Mouse (Mus musculus) WW6 (cell line): ENCODE data around the gene Sapcd2.

ENCODE experiments used
- DNase-seq: peaks from one replicate; pipeline ENCODE4 v3.0.0-alpha.2; 2013; ENCODE audit warnings: low read depth, low spot score

Gene Sapcd2

DNA sequence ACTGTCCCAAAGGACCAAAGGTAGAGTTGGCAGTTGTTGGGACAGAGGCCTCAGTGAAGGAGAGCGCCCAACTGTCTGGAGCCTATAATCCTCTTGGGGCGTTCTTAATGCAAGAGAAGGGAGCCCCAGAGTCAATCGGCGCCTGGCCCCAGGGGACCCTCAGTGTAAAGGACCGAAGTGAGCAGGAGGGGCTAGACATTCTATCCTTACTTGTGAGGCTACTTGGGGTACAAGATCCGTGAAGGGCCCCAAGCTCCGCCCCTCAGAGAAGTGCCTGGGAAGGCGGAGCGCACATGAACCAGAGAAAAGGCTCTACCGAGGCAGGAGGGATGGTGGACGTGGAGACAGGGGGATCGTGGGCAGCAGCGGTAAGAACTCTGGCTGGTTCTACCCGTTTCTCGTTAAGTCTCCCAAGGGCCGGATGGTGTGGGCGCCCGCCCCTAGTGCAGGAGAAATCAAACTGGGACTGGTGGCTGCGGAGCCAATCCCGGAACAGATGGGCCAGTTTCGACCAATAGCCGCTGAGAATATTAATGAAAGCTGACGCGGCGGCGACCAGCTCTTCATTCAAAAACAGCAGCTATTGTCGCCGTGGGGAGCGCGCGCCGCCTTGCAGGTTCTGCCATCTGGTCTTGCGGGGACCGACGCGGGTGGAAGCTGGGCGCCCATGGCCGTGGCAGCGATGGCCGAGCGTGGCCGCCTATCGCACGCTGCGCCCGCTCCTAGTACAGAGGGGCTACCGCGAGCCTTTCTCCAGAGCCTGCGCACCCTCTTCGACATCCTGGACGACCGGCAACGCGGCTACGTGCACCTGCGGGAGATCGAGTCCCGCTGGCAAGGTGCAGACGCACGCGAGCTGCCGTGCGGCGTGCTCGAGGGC, at the start of gene Sapcd2:
Sapcd2 (plus strand) TSS at position 558 of the 880 bp plus-strand sequence.
- DNase-seq: peak; percentile 76

DNA sequence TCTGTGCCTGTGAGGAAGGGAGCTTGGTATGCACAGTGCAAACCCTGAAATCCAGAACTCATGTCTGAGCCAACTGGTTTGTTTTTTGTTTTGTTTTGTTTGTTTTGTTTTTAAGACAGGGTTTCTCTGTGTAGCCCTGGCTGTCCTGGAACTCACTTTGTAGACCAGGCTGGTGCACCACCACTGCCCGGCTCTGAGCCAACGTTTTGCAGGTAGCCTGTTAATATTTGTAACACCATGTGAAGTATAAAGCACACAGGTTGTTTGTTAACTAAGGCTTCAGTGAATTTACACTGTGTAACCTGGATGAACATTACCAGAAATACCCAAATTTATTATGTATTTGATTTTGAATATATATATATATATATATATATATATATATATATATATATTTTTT, 46.1 kb upstream of the Sapcd2 start:
- DNase-seq: no peak

DNA sequence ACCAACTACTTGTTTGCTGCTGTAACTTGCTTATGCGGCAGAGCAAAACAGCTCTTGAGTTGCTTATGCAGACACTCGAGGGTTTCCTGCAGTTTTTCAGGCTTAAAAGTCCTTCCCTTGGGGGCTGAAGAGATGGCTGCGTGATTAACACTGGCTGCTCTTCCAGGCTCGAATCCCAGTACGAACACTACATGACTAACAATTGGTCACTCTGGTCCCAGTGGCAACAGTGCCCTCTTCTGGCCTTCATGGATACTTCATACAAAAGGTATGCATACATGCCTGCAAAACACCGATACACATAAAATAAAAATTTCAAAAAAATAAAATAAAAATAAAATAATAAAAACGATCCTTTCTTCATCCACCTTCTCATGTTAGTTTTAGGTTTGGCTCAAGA, 43.7 kb upstream of the Sapcd2 start:
- no peak for DNase-seq

GRCm38 (mm10) chr2:25331470-25331869, 40.7 kb upstream of the Sapcd2 start:
- DNase-seq: no peak

DNA sequence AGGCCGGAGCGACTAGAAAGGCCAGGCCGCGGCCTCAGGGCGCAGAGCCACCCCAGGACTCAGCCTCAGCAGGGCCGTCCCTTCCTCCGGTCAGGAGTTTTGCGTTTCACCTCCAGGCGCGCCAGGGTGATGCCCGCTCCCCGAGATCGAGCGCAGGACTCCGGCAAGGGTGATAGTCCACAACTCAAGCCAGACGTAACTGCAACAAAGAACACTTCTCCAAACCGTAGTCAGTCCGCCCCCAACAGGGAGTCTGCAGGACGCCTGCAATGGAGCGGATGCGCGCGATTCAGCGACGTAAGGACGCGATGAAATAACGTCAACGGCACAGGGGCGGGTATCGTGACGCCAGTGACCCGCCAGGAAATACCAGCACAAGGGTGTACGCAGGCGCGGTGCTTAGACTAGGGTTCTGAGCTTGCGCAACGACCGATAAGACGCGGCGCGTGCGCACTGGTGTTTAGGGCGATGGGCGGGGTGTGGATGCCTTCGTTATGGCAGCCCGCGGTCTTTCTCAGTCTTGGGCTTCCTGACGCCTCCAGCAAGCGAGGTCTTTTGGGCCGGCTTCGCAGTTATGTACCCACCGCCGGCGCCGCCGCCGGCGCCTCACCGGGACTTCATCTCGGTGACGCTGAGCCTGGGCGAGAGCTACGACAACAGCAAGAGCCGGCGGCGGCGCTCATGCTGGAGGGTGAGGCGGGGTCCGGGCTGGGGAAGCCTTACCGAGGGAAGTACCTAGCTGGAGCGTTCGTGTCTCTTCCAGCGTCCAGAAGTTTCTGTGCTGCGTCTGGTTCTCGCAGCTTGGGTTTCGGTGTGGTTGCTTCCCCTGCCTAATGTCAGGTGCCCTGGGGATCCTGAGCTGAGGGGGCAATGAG, 39.6 kb upstream of the Sapcd2 start, which contains the start of gene Man1b1:
Man1b1 (plus strand) TSS at position 53 of the 875 bp plus-strand sequence.
- peak; percentile 98 for DNase-seq

GRCm38 (mm10) chr2:25333569-25333968, 38.6 kb upstream of the Sapcd2 start:
- DNase-seq: no peak

GRCm38 (mm10) chr2:25338303-25338702, 33.8 kb upstream of the Sapcd2 start:
- no peak for DNase-seq

- DNase-seq: no peak
These were observed 24.0 kb upstream of the Sapcd2 start for GRCm38 (mm10) chr2:25348162-25348561.

DNA sequence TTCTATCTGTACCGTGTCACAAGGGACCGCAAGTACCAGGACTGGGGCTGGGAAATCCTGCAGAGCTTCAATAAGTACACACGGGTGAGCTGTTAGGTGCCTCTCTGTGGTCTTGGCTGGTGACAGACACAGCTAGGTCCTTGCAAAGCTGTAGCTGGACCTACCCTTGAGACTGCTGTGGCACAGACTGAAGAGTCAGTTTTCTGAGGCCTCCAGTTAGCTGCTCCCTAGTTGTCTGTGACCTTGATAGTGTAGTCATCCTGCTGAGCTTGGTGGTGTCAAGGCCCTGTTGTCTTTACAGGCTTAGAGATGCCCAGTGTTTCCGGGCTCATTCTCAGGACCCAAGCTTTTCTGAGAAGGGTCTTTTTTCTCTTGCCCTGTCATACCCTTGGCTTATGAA, 22.6 kb upstream of the Sapcd2 start:
- no peak for DNase-seq

DNA sequence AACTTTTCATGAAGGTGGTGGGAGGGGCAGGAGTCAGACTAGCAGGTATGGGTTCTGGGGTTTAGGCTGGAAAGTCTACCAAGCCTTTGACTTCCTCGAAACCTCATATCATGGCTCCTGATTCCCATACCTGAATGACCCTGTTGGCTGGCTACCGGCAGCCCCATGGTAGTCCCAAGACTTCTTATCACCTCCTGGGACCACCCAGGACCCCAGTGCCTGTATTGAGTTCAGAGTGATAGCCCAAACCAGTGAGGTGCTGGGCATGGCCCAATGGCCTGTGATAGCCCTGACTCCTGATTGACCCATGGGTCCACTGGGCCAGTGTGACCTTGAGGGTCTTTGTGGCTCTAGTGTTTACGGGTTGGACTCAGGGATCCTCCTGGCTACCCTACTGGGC, 21.4 kb upstream of the Sapcd2 start:
- DNase-seq: no peak

- no peak for DNase-seq
These were observed 17.9 kb upstream of the Sapcd2 start for GRCm38 (mm10) chr2:25354211-25354610.

GRCm38 (mm10) chr2:25355419-25356066, 16.6 kb upstream of the Sapcd2 start:
- no peak for DNase-seq

DNA sequence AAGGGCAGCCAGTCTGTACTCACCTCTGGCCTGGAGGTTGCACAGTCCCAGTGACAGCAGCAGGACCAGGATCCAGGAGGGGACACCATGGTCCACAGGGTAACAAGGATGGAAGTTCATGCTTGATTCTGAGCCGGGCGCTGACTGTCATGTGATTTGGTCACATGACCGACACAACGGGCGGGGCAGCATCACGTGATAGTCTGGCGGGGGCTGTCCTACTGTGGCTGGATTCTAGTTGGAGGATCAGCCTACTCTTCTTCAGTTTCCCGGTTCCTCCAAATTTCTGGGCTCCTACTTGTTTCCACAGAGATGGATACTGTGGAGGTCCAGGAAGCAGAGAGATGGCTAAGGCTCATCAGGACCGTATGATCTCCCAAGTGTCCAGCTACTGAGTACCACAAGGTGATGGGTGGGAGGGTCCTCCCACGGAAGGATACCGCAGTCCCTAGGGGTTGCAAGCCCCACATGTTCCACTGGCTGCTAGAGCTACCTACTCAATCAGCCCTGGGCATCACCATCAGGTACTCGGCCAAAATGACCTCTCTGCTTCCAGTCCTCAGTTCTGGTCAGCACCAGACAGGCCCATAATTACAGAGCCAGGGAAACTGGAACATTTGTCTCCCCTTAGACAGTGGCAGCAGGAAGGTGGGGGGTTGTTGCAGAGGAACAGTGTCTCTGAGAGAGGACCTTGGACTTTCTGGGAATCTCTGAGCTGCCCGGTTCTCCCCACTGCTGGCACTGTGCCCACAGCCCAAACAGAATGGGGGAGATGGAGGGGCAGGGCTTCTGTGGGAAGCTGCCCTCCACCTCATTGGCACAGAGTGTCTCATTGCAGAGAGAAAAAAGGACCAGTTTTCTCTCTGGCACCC, 15.7 kb upstream of the Sapcd2 start, which contains the start of gene Dpp7:
Dpp7 (minus strand) TSS at position 152 of the 872 bp plus-strand sequence.
- peak; percentile 60 for DNase-seq

- DNase-seq: no peak
These were observed 12.3 kb upstream of the Sapcd2 start for GRCm38 (mm10) chr2:25359848-25360247.

- DNase-seq: no peak
These were observed 8.5 kb upstream of the Sapcd2 start for GRCm38 (mm10) chr2:25363478-25364178.

DNA sequence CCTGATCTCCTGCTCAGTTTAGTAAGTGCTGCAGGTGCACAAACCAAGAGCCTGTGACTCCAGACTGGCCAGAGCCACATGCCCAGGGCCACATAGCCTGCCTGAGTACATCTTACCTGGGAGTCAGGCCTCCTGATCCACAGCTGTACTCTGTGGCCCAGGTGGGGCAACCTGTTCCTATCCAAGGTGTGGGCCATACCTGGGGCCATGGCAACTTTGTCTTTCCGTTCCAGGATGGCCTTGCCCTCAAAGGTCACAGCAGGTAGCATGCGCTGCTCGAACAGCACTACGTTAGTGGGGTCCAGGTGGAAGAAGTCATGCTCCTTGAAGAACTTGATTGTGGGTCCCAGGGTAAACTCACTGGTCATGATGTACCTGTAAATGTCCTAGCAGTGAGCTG, 7.8 kb upstream of the Sapcd2 start:
- DNase-seq: no peak

DNA sequence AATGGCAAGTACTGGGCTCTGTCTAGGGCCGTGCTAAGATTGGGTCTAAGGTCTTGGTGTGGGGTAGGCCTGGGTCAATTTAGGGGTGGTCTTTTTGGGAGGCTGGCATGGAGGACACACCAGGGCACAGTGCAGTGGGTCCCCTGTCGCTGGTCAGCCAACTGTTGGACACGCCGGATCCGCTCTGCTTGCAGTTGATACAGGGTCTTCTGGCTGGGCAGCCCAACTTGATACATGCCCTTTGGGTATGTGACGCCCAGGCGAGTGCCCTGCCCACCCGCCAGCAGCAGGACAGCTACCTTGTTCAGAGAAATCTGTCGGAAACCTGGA, 7.4 kb upstream of the Sapcd2 start:
- no peak for DNase-seq

DNA sequence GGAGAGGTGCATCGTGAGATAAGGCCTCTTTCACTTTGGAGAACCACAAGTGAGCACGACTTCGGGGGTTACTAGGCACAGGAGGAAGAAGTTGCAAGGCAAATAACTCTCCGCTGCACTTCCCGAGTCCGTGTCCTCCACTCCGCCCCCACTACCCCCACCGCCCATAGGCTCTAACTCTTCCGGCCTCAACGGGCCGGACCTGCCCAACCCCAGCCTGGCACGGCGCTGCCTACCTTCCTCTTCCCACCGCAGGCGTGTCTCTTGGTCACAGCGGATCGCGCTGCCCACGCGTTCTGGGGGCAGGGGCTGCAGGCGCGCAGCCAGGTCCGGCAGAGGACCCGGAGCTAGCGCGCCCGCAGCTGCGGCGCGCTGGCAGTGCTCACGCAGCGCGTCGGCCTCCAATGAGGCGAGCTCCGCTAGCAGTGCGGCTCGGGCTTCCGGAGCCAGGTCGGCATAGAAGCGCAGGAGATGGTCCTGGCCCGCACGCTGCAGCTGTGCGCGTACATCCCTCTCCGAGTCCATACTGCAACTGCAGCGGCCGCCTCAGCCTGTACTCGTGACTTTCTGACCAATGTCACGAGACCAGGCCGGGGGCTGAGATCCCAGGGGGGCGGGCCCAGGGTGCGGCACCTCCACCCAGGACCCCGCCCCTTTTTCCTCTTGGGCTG, 6.9 kb upstream of the Sapcd2 start, which contains the start of gene Uap1l1:
Uap1l1 (minus strand) TSS at position 592 of the 671 bp plus-strand sequence.
- DNase-seq: peak; percentile 75

DNA sequence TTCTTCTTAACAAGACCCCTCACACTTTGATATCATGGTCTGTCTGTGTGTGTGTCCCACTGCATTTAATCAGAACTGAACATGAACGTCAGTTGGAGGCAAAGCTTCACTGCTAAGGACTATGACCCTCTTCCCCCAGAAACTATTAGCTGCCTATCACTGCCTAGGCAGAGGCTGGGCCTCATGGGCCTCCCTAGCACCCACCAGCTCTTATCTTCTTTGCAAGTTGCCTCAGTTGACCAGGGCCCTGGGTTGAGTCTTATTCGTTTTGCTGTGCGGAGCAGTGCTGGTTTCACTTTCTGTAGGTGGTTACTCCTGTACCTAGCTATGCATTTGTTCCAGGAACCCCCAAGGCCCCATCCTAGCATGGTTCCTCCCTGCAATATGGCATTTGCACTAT, 2.1 kb upstream of the Sapcd2 start:
- no peak for DNase-seq
